Mouse (Mus musculus) lung, embryonic 15.5 days (tissue): ENCODE data around the gene Ints5. TPM values are rescaled to one million over a fixed set of nuclear protein-coding genes. Genes with fewer than 3 reads are reported as not detected.
"Not testable (repeated sequence)": the region's sequence is repeated elsewhere in the genome, so short reads cannot be mapped to it uniquely, and the experiment has no call there.

Experiments
- ATAC-seq: fragments of 200-750 bp; cut with Nextera tagmentation; 2 replicates; pipeline ENCODE4 v1.8.0; 2017; ENCODE audit warnings: moderate number of reproducible peaks, borderline replicate concordance; ENCODE audit not compliant: low FRiP score, low TSS enrichment; ENCODE audit errors: extremely low read depth
- H3K27ac ChIP-seq: fragments of 300-500 bp; sonication (generic); 2 replicates; pipeline ENCODE4 v1.5.1; 2015; ENCODE audit warnings: moderate library complexity, mild to moderate bottlenecking, inconsistent platforms
- H3K27me3 ChIP-seq: fragments of 300-500 bp; sonication (generic); 2 replicates; pipeline ENCODE4 v1.6.1; 2015; ENCODE audit warnings: inconsistent platforms
- H3K36me3 ChIP-seq: fragments of 300-500 bp; sonication (generic); 2 replicates; pipeline ENCODE4 v1.6.1; 2015; ENCODE audit warnings: inconsistent platforms
- H3K4me1 ChIP-seq: fragments of 300-500 bp; sonication (generic); 2 replicates; pipeline ENCODE4 v1.6.1; 2015; ENCODE audit warnings: inconsistent platforms
- H3K4me2 ChIP-seq: fragments of 300-500 bp; sonication (generic); 2 replicates; pipeline ENCODE4 v1.6.1; 2015; ENCODE audit warnings: inconsistent platforms, mild to moderate bottlenecking, moderate library complexity
- H3K4me3 ChIP-seq: fragments of 300-500 bp; sonication (generic); 2 replicates; pipeline ENCODE4 v1.5.1; 2015; ENCODE audit warnings: mild to moderate bottlenecking, inconsistent platforms
- H3K9ac ChIP-seq: fragments of 300-500 bp; sonication (generic); 2 replicates; pipeline ENCODE4 v1.6.1; 2015; ENCODE audit warnings: inconsistent platforms
- H3K9me3 ChIP-seq: fragments of 300-500 bp; sonication (generic); 2 replicates; pipeline ENCODE4 v1.6.1; 2016; ENCODE audit warnings: inconsistent platforms
- WGBS: fragments of 180-500 bp; shearing (Covaris S2); methylation state at CpG from one replicate; pipeline ENCODE4 v1.1.7; 2015; 5-methylcytosine and 5-hydroxymethylcytosine counted together
- polyA plus RNA-seq: library from polyadenylated mRNA; unstranded; fragments of >200 nt; fragmentation: Nextera tagmentation; extraction: Ambion mirVana; gene quantifications from 2 replicates; pipeline ENCODE4 v1.2.1, GENCODE M21; 2015

Gene Ints5
- polyA plus RNA-seq, 1 experiment from 2014 or later = 50.1 TPM

- H3K36me3 ChIP-seq = peaks cover 7% of the 10 kb centered on the region
- peak within 1 kb of the TSS; percentile 89 for H3K27ac ChIP-seq
- peaks cover 19% of the 10 kb centered on the region for H3K4me1 ChIP-seq
- peak; percentile 93 for ATAC-seq
- under 1% methylated on average over 58 of the region's 58 CpGs for WGBS
- H3K9me3 ChIP-seq = no peaks in the 10 kb centered on the region
- H3K4me3 ChIP-seq = peak within 1 kb of the TSS; percentile 77
- peak within 1 kb of the TSS; percentile 70 for H3K4me2 ChIP-seq
- H3K9ac ChIP-seq = peak within 1 kb of the TSS; percentile 88
- H3K27me3 ChIP-seq = no peaks in the 10 kb centered on the region
Measured at GRCm38 (mm10) chr19:8888511-8889385, 4.1 kb upstream of the Ints5 start, which contains the start of the genes 1810009A15Rik and Gm49416. TSS of gene 1810009A15Rik (plus strand) at chr19:8888853. TSS of gene Gm49416 (plus strand) at chr19:8888926.

- peaks cover 20% of the 10 kb centered on the region for H3K36me3 ChIP-seq
- 90% methylated on average over 9 of the region's 9 CpGs for WGBS
Measured at GRCm38 (mm10) chr19:8895397-8895960, 2.7 kb downstream of the Ints5 start.

GRCm38 (mm10) chr19:8896231-8896630 is 3.4 kb downstream of the Ints5 start:
- 87% methylated on average over 5 of the region's 5 CpGs for WGBS
- H3K27ac ChIP-seq, H3K4me3 ChIP-seq, H3K27me3 ChIP-seq, H3K9ac ChIP-seq, ATAC-seq, H3K4me2 ChIP-seq, H3K9me3 ChIP-seq: not testable (repeated sequence)
- H3K4me1 ChIP-seq = peaks cover 39% of the 10 kb centered on the region
- H3K36me3 ChIP-seq = peaks cover 16% of the 10 kb centered on the region

More at GRCm38 (mm10) chr19:8895397-8895960, 2.7 kb downstream of the Ints5 start:
- no peak for ATAC-seq
- H3K9ac ChIP-seq = no peak overlapping the region
- no peaks in the 10 kb centered on the region for H3K27me3 ChIP-seq
- no peak overlapping the region for H3K27ac ChIP-seq
- peaks cover 39% of the 10 kb centered on the region for H3K4me1 ChIP-seq
- no peaks in the 10 kb centered on the region for H3K9me3 ChIP-seq
- H3K4me2 ChIP-seq = no peak overlapping the region
- no peak overlapping the region for H3K4me3 ChIP-seq

- Histone ChIP-seq H3K4me1 (peaks cover 39% of the 10 kb centered on the region), H3K4me2 (peak overlapping the region; percentile 64), H3K4me3 (peak overlapping the region; percentile 88), H3K9ac (peak overlapping the region; percentile 97), H3K27ac (peak overlapping the region; percentile 90), H3K36me3 (peaks cover 22% of the 10 kb centered on the region)
- ATAC-seq = peak; percentile 61
- not testable (repeated sequence) for H3K9me3 ChIP-seq, H3K27me3 ChIP-seq
- WGBS = 20% methylated on average over 21 of the region's 21 CpGs
Measured at GRCm38 (mm10) chr19:8897211-8897864, 4.5 kb downstream of the Ints5 start.

GRCm38 (mm10) chr19:8897865-8898495 is 5.2 kb downstream of the Ints5 start, which contains the start of gene Ganab:
TSS of gene Ganab (plus strand) at chr19:8898071.
- H3K9me3 ChIP-seq = no peaks in the 10 kb centered on the region
- H3K27me3 ChIP-seq = no peaks in the 10 kb centered on the region
- WGBS = under 1% methylated on average over 43 of the region's 53 CpGs
- H3K9ac ChIP-seq = peak within 1 kb of the TSS; percentile 97
- peak within 1 kb of the TSS; percentile 90 for H3K27ac ChIP-seq
- H3K36me3 ChIP-seq = peaks cover 27% of the 10 kb centered on the region
- peak; percentile 98 for ATAC-seq
- H3K4me2 ChIP-seq = peak within 1 kb of the TSS; percentile 64
- H3K4me3 ChIP-seq = peak within 1 kb of the TSS; percentile 88
- H3K4me1 ChIP-seq = peaks cover 39% of the 10 kb centered on the region

GRCm38 (mm10) chr19:8898576-8898975 is 5.8 kb downstream of the Ints5 start:
- peak overlapping the region; percentile 88 for H3K4me3 ChIP-seq
- no peaks in the 10 kb centered on the region for H3K27me3 ChIP-seq
- no peaks in the 10 kb centered on the region for H3K9me3 ChIP-seq
- 7% methylated on average over 13 of the region's 13 CpGs for WGBS
- peak overlapping the region; percentile 89 for H3K27ac ChIP-seq
- no peak for ATAC-seq
- peak overlapping the region; percentile 97 for H3K9ac ChIP-seq
- peaks cover 37% of the 10 kb centered on the region for H3K4me1 ChIP-seq
- H3K4me2 ChIP-seq = peak overlapping the region; percentile 64
- H3K36me3 ChIP-seq = peaks cover 33% of the 10 kb centered on the region

- WGBS = 25% methylated on average over 3 of the region's 3 CpGs
Measured at GRCm38 (mm10) chr19:8899079-8899478, 6.3 kb downstream of the Ints5 start.

GRCm38 (mm10) chr19:8903412-8903811 is 10.6 kb downstream of the Ints5 start:
- ATAC-seq = no peak
- Histone ChIP-seq H3K4me2 (no peak overlapping the region), H3K27me3 (no peaks in the 10 kb centered on the region), H3K9ac (no peak overlapping the region), H3K4me3 (no peak overlapping the region), H3K36me3 (peaks cover 60% of the 10 kb centered on the region), H3K27ac (no peak overlapping the region), H3K4me1 (peaks cover 13% of the 10 kb centered on the region), H3K9me3 (no peaks in the 10 kb centered on the region)
- 87% methylated on average over 5 of the region's 5 CpGs for WGBS

More at GRCm38 (mm10) chr19:8899079-8899478, 6.3 kb downstream of the Ints5 start:
- Histone ChIP-seq H3K4me1 (peaks cover 33% of the 10 kb centered on the region), H3K27ac (no peak overlapping the region), H3K9me3 (no peaks in the 10 kb centered on the region), H3K36me3 (peaks cover 37% of the 10 kb centered on the region), H3K27me3 (no peaks in the 10 kb centered on the region), H3K9ac (peak overlapping the region; percentile 97), H3K4me2 (peak overlapping the region; percentile 64), H3K4me3 (peak overlapping the region; percentile 88)
- no peak for ATAC-seq

- no peaks in the 10 kb centered on the region for H3K9me3 ChIP-seq
Measured at GRCm38 (mm10) chr19:8908531-8908930, 15.7 kb downstream of the Ints5 start.

GRCm38 (mm10) chr19:8911810-8912209 is 19.0 kb downstream of the Ints5 start:
- no peak overlapping the region for H3K4me2 ChIP-seq
- 93% methylated on average over 5 of the region's 5 CpGs for WGBS
- H3K4me3 ChIP-seq = no peak overlapping the region
- no peak overlapping the region for H3K9ac ChIP-seq
- peaks cover 99% of the 10 kb centered on the region for H3K36me3 ChIP-seq
- no peak for ATAC-seq
- H3K9me3 ChIP-seq = no peaks in the 10 kb centered on the region
- H3K27ac ChIP-seq = no peak overlapping the region
- no peaks in the 10 kb centered on the region for H3K27me3 ChIP-seq
- H3K4me1 ChIP-seq = no peaks in the 10 kb centered on the region

More at GRCm38 (mm10) chr19:8908531-8908930, 15.7 kb downstream of the Ints5 start:
- no peak for ATAC-seq
- peaks cover 96% of the 10 kb centered on the region for H3K36me3 ChIP-seq
- H3K27ac ChIP-seq = no peak overlapping the region
- H3K4me3 ChIP-seq = no peak overlapping the region
- H3K4me1 ChIP-seq = no peaks in the 10 kb centered on the region
- H3K4me2 ChIP-seq = no peak overlapping the region
- H3K9ac ChIP-seq = no peak overlapping the region
- 88% methylated on average over 6 of the region's 6 CpGs for WGBS
- H3K27me3 ChIP-seq = no peaks in the 10 kb centered on the region

- Histone ChIP-seq H3K4me1 (no peaks in the 10 kb centered on the region), H3K9me3 (no peaks in the 10 kb centered on the region), H3K36me3 (peaks cover 80% of the 10 kb centered on the region), H3K27ac (no peak overlapping the region), H3K4me2 (no peak overlapping the region), H3K4me3 (no peak overlapping the region), H3K27me3 (no peaks in the 10 kb centered on the region), H3K9ac (no peak overlapping the region)
- 92% methylated on average over 3 of the region's 3 CpGs for WGBS
- ATAC-seq = no peak
Measured at GRCm38 (mm10) chr19:8914212-8914611, 21.4 kb downstream of the Ints5 start.
